Mouse (Mus musculus): ENCODE measurements at regions not wholly inside any gene's neighbourhood (a gene's known extent, or its start where the extent isn't known, plus 50 kb on each side); places are given as distances from the start of the nearest gene placed in this dataset.

DNA sequence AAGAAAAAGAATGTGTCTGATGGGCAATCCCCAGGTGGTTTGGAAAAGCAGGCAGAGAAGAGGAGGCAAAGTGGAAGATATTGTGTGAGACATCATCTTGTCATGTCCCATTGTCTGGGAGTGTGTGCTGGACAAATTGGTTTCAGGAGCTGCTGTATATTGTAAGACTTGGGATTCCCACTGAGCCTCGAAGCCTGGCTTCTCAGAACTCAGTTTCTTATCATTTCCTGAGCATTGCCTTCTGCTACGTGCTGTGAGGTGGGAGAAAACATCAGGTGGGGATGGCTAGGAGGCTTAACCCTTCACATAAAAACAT is 1216.3 kb downstream of the Agbl1 start:
- TF ChIP-seq POLR2A (IDR thresholded peaks at IDR 0.05; ENCODE audit: insufficient read depth, low read depth, low read length) (no peak), CTCF (IDR thresholded peaks at IDR 0.05) (no peak), EP300 (IDR thresholded peaks at IDR 0.05; ENCODE audit: insufficient read depth, low read depth, low read length) (no peak)

Measured in heart, adult 2 months (tissue).